Mouse (Mus musculus) adrenal gland, postnatal 14 days (tissue): ENCODE measurements at regions not wholly inside any gene's neighbourhood (a gene's known extent, or its start where the extent isn't known, plus 50 kb on each side); places are given as distances from the start of the nearest gene placed in this dataset.

Source experiments
- DNase-seq: peaks from one replicate; pipeline ENCODE4 v3.0.0; 2021; ENCODE audit warnings: mixed read lengths

DNA sequence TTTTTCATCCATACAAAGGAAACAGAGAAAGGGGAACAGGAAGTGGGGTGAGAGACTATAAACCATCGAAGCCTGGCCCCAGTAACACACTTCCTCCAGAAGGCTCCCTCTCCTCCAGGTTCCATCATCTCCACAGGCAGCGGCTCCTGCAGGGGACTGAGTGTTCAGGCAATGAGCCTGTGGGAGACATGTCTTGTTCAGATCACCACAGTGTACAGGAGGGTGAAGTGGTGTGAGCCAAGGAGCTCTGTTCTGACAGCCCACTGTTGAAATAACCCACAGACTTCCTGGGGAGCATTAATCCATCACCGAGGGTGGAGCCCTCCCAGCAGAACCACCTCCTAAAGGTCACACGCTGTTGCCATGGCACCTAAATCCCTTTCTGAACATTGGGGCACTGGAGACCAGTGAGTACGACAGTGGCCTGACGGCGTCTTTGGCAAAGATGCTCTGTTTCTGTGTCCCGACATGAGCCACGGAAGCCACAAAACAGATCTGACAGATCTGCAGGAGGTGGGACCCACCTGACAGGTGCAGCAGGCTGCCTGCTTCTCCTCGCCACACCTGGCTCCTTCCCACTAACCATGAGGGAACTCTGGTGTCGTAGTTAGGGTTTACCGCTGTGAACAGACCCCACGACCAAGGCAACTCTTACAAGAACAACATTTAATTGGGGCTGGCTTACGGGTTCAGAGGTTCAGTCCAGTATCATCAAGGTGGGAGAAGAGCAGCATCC lies 60.9 kb downstream of the Psmg1 start:
- DNase-seq: no peak

DNA sequence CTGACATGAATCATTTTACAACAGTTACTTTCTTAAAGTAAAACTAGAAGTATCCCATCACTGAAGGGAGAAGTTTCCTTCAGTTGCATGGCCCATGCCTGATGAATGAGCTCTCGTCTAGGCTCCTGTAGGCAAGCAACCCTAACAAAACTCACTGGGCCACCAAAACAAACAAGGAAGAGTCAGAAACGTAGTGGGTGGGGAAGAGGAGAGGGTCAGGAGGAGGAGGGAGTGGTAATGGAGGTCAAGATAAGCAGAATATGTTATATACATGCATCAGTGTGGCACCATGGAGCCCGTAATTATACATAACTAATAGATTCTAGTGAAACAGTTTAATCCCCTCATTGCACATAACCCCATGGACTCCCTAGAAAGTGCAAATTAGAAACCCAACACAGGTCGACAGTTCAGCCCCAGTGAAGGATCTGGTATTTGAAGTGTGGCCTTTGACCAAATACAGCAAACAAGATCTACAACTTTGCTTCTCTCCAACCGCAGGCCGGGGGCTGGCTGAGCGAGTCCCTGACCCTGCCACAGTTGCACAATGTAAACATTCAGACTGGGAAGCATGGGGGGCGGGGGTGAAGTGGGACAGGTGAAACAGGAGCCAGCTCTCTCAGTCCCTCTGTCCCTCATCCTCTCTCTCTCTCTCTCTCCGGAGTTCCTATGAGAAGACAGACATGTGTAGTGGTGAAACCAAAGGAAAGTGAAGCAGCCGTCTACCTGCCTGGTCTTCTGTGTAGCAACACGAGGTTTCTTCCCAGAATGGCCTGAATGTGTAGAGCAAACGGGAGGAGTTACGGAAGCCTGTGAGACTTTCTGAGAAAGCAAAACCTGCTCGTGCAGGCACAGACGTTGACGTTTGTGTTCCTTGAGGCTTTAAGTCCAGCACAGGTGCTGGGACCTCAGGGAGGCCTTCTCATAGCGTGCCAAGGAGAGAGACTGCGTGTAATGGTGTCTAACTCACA lies 62.2 kb downstream of the Psmg1 start:
- no peak for DNase-seq

DNA sequence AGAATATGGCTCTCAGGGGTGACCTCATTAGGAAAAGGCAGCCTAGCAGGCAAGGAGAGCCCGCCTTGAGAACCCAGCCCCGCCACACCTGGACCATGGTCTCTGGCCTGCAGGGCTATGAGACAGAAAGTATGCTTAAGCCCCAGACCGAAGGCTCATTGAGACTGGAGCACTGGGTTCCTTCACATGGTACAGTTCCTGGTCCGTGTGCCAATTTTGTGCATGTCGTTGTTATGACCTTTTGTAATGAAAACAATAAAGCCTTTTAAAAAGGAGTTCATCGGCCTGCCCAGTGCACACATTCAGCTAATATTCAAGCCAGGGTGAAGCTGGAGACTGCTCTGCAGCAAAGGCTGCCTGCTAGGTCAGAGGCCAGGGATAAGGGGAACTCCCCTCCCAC lies 64.2 kb downstream of the Psmg1 start:
- DNase-seq: no peak

DNA sequence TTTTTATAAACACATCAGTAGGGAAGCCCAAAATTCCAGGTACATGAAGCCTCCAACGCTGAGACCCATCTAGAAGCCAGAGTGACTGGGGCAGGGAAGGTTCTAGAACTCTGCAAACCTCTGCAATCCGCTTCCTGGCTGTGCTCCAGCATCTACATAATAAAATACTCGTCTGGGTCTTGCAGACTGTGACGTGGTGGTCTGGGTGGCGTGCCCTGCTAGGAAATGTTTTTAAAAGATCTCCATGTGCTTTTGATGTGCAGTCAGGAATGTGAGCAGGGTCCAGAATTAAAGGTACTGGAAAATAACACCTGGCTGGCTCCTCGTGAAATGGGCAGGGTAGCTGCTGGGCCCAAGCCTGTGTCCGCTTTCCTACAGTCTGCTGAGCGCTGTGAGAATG lies 66.0 kb downstream of the Psmg1 start:
- no peak for DNase-seq

DNA sequence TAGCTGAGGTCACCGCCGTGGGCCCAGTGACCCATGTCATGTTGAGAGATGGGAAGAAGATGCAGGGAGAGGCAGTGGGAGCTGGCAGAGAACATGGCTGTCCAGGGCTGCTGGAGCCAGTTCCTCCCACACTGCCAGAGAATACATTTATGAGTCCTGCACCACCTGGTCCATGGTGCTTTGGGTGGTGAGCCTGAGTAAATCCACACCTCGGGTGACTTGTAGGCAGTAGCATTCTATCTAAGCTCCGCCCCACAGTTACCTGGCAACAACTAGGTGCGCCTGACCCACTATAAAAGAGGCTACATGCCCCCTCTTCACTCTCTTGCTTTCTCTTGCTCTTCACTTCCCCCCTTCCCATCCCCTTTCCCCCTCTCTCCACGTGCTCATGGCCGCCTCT lies 66.8 kb downstream of the Psmg1 start:
- DNase-seq: no peak

DNA sequence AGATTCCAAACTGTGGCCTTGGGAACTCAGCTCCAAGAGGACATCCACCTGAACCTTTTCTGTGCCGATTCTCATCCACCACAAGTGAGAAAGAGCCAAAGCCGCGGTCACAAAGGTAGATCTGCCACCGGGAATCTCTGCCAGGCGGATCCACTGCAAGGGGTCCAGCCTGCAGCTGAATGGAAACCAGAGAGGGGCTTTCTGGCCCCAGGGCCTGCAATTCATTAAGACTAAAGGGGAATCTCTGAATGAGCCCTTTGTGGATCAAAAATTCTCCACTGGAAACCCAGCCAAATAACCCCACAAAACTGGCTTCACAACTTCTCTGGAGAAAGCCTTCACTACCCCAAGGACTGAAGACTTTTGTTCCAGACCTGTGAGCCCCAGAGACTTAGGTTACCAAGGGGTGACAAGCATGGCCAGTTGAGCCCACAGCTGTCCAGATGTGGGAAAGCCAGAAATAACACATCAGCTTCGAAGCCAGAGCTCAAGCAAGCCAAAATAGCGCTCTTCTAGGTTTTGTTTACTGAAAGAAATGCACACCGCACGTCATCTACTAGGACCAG lies 68.3 kb downstream of the Psmg1 start:
- DNase-seq: no peak

DNA sequence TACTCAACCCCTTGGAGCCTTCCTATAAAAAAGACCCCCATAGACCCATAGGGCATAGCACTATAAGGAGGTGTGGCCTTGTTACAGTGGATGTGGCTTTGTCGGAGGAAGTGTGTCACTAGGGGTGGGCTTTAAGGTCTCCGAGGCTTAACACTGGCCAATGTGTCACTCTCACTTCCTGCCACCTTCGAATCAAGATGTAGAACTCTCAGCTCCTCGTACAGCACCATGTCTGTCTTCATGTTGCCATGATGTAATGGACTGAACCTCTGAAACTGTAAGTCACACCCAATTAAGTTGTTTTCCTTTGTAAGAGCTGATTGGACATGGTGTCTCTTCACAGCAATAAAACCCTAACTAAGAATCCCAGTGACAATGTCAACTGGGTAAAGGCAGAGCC lies 69.6 kb downstream of the Psmg1 start:
- no peak for DNase-seq

DNA sequence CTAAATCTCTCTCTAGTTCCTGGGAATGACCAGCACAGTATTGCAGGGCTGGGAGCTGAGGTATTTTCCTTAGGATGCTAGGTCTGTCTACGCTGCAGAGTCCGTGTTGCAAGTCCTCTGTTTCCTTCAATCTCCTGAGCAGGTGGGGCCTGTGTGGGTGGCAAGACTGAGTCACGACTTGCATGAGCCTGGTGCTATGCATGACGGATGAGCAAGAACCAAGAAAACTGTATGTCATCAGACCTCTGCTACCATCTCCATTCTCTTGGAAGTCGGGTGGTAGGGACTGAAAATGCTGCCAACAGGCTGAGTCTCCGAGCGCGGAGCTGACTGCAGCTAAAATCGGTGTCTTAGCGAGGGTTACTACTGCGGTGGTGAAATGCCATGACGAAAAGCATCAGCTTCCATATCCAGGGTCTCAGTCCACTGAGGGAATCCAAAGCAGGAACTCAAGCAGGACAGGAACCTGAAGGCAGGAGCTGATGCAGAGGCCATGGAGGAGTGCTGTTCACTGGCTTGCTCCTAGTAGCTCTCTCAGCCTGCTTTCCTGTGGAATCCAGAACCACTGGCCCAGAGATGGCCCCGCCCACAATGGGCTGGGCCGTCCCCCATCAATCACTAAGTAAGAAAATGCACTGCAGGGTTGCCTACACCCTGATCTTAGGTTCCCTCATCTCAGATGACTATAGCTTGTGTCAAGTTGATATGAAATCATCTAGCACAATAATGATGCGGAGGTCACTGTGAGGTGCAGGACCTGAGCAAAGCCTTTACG lies 71.9 kb downstream of the Psmg1 start:
- DNase-seq: no peak

DNA sequence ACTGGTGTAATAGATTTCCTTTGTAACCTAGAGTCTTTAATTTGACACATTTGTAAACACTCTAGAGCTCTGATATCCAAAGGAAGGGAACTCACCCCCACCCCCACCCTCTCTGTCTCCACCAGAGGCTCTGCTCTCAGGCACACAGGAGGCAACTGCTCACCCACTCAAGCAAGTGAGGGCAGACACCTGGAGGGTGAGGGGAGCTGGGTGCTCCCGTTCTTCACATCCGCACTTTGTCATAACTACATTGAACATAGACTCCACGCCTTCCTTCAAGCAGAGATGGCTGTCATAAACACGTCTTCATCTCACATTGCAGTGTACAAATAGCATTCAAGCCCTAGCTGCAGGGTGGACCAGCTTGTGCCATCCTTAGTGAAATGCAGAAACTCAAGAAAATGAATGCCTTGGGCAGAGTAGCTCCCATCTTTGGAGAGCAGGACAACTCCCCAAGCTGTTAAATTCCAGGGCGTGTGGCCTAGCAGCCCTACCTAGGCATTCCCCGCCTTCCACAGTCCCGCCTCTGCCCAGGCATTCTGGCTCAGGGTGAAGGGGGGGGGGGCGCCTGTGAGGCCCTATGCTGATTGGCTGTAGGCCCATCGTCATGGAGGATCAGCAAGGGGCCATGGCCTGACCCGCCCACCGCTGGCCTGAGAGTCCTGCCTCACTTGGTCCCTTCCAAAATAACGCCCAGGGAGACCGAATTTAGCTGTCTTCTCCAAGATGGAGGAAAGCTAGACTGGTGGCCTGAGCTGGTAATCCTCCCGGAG lies 72.9 kb downstream of the Psmg1 start:
- no peak for DNase-seq

DNA sequence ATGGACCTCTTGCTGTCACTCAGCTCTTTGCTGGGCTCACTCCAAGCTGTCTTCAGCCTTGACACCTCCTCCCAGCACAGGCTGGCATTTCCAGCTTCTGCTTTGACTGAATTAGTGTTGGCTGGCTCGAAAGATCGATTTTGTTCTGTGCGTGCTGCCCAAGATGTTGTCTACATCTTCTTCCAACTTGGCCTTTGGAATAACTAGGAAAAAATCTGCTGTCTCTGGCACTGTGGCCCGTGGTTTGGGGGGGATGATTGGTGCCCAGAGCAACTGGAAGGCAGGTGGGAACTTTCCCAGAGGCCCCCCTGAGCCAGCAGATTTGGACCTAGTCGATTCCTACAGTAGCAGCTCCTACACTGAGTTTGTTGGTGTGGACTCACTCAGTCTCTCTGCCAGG lies 76.9 kb downstream of the Psmg1 start:
- DNase-seq: no peak

DNA sequence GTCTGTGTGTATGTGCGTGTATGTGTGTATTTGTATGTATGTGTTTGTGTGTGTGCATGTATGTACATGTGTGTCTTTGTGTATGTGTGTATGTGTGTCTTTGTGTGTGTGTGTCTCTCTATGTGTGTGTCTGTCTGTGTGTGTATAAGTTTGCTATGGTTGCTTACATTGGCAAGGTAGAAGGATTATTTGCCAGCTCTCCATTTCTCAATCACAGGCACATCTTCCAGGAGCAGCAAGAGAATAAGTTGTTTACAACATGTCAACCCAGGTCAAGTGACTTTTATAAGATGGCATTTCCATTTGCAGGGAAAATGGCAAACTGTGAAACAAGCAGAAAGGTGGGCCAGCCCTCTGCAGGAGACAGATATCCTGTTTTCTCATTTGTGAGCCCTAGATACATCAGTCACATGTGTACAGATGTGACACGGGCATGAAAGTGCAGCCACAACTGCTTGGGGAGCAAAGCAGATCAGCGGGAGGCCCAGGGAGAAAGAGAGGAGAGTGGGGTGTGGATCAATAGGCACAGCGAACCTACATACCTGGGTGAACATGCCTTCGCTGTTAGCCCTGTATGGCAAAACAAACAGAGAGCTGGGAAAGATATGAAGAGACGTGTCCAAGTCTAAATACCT lies 86.1 kb downstream of the Psmg1 start:
- DNase-seq: no peak

DNA sequence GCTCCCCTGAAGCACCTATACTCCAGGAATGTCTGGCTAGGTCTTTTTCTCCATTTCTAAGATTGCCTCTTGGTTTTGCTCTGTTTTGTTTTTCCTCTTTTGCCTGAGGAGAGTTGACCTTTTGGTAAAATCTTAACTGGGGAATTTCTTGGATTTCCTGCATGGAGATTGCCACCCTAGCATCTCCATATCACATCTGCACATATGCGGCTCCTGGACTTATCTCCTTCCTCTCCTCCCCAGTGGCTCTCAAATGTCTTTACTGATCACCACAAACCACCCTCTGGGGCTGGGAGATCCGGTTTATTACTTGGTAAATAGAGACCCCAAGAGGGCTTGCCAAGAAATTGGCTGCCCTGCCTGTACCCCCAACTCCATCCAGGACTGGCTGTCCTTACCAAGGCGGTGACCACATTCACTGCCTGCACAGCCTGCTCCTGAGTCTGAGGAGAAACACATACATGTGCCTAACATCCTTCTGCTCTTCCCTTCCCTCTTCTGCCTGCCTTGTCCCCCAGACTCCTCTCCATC lies 87.3 kb downstream of the Psmg1 start:
- DNase-seq: no peak

DNA sequence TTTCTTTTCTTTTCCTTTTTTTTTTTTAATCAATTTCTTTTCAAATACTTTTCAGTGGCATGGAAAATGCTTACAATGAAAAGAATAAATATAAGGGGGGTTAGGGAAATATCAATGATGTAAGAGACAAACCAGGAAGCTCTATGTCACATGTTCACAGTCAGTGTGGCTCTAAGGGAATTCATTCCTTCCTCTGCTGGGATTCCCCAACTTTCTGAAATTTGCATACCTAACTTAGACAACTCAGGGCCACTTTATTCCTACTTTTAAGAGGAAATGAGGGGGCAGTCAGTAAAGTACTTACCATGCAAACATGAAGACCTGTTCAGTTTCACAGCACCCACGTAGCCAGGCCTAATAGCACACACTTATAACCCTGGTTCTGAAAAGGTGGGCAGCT lies 88.6 kb downstream of the Psmg1 start:
- DNase-seq: no peak

DNA sequence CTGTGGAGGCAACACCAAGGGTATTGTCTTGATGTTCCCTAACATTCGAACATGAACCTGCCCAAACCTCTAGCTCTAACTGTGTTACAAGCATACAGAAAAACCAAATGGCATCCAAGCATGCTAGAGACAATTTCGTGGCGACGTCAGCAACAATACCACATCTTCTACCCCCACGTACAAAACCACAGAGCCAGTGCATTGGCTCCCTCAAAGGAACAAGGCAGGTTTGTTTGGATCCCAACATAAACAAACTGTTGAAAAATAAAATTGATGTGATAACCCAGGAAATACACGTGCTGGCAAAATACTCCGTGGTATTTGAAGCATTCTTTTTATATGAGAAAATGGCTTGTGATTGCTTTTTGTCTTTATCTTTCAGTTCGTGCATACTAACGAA lies 89.4 kb downstream of the Psmg1 start:
- no peak for DNase-seq

DNA sequence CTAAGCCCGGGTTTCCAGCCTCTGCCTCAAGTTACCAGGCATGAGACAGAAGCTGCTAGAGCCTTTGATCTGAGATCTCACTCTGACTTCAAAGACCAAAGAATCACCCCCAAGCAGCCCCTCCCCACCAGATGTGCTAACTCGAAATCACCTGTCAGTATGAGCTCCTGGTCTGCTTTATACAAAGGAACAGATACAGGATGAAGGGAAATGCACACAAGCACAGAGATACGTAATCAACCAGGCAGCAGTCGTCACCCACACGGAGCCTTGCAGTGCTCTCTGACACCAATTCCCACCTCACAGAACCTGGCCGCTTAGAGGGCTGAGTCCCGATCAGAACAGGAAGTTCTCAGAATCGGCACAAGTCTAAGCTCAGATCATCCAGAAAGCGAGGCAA lies 90.6 kb downstream of the Psmg1 start:
- no peak for DNase-seq

DNA sequence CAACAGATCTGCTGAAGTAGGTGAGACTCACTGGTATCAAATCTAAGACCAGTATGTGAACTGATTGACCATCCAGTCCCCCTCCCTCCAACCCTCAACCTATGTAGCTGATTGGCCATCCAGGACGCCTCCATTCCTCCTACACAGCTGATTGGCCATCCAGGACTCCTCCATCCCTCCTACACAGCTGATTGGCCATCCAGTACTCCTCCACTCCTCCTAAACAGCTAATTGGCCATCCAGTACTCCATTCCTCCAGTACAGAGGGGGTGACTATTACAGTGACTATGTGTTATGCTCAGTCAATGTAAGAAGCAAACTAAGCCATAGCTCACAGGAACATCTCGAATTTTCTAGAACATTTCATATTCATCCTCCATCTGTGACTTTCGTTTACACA lies 91.1 kb downstream of the Psmg1 start:
- DNase-seq: no peak

DNA sequence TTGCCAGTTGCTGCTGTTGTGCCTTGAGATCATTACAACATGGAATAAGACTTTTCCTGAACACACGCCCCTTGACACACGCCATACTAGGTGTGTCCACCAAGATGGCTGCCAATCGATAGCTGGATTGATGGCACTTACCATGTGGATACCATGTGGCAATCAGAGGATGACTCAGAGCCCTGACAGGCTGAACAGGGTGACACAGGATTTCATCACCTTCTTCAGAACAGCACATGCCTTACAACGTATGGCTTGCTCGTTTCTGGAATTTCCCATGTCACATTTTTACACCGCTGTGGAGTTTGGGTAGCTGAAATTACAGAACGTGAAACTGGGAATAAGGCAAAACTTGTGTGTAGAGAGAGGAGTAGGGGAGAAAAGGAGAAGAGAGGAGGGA lies 92.9 kb downstream of the Psmg1 start:
- DNase-seq: no peak

DNA sequence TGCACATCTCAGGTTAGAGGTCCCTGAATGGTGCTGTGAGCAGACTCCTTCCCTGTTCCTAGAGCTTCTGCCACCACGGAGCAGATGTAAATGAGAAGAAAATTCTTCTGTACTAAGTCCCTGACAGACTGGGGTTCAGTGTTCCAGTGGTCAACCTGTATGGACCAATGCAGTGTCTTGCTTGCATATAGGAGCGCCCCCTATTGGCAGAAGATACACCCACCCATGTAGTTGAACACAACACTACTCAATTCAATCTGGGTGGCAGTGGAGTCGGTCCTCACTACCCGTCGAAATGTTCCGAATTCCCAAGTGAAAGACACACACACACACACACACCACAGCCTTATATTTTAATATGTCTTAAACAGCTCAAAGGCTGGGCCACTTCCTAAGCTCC lies 94.6 kb downstream of the Psmg1 start:
- no peak for DNase-seq

DNA sequence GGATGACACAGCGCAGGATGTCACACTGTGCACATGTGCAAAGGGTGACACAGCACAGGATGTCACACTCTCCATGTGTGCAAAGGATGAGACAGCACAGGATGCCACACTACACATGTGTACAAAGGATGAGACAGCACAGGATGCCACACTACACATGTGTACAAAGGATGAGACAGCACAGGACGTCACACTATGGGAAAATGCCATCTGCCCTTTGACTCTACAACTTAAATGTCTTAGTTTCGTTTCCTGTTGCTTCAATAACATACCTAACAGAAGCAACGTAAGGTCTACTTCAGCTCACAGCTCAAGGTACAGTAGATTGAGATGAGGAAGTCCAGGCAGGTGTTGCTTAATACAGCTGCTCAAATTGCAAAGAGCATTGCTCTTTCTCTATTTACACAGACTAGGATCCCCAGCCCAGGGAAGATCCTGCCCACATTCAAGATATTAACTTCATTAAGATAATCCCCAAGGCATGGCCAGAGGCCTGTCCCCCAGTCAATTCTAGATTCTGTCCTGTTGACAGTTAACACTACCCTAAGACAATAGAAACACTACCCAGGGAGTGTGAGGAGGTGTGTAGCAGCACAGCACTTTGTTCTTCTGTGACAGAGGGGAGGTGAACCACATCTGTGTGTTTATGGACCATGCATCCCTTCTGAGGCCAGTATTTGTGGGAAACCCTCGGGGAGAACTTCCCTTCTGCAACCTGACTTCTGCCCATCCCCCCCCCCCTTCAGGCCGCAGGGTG lies 97.0 kb downstream of the Psmg1 start:
- DNase-seq: no peak

DNA sequence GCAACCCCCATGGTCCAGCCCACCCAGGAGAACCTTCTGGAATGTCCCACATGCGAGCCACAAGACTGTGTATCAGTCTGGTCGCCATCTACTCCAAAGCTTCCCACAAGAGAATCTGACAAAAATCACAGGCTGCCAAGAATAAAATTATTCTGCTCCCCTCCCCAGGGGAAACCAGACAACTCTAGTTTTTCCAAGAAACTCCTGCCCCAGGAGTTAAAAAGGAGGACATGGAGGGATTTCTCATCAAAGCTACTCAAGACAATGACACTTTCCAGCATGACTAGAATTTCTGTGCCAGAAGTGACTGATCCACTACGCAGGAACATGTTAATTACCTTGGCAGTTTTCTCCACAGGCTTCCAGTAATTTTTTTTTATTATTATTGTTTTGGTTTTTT lies 98.4 kb downstream of the Psmg1 start:
- DNase-seq: no peak
